Mouse (Mus musculus): ENCODE measurements around the gene Gpr33.

The Gpr33 gene

GRCm38 (mm10) chr12:51985163-51985748 lies 42.6 kb downstream of the Gpr33 start:
- no peak for DNase-seq (ENCODE audit: low read depth)

- no peak for DNase-seq (ENCODE audit: low read depth)
Observed at GRCm38 (mm10) chr12:51983625-51984024, 44.2 kb downstream of the Gpr33 start.

GRCm38 (mm10) chr12:51976531-51976930 lies 51.3 kb downstream of the Gpr33 start:
- no peak for DNase-seq (ENCODE audit: low read depth)

GRCm38 (mm10) chr12:51974381-51974780 lies 53.5 kb downstream of the Gpr33 start:
- DNase-seq (ENCODE audit: low read depth), result no peak
